Mouse (Mus musculus) gastrocnemius, postnatal 10 days (tissue): Measurements from ENCODE around the gene Dnajb3. TPM values are rescaled to one million over a fixed set of nuclear protein-coding genes. Genes with fewer than 3 reads are reported as not detected.

ENCODE experiments used
- total RNA-seq, 2 experiments: library from RNA; stranded (reverse); gene quantifications; 2 replicates each; pipeline ENCODE4 v1.2.3; 2021

Dnajb3 gene
- total RNA-seq, 2 experiments from 2014 or later = 0.75 to 1.1 TPM

Other genes with a start within 250 kb of the Dnajb3 start
- gene Usp40, start 197.2 kb downstream of the Dnajb3 start, total RNA-seq = 10 to 100 TPM; 13.0 to 20.0 TPM
- not detected for gene Ugt1a10, start 150.4 kb downstream of the Dnajb3 start, total RNA-seq
- not detected for gene Ugt1a9, start 135.0 kb downstream of the Dnajb3 start, total RNA-seq
- gene Ugt1a8, start 118.0 kb downstream of the Dnajb3 start, total RNA-seq = not detected
- gene Ugt1a7c, start 110.7 kb downstream of the Dnajb3 start, total RNA-seq = 1 to 10 TPM; 1.1 to 1.6 TPM
- gene Ugt1a6b, start 102.5 kb downstream of the Dnajb3 start, total RNA-seq = under 1 TPM; 0.81 to 0.87 TPM
- gene Ugt1a6a, start 71.0 kb downstream of the Dnajb3 start, total RNA-seq = 1 to 10 TPM in 1 of 2 experiments, under 1 TPM in 1; 0.90 to 1.4 TPM
- under 1 TPM in 1 of 2 experiments, not detected in 1; 0.18 TPM for gene Ugt1a5, start 39.8 kb downstream of the Dnajb3 start, total RNA-seq
- under 1 TPM in 1 of 2 experiments, not detected in 1; 0.18 TPM for gene Ugt1a2, start 5.2 kb downstream of the Dnajb3 start, total RNA-seq
- not detected for gene Ugt1a1, start 6.2 kb upstream of the Dnajb3 start, total RNA-seq
- under 1 TPM in 1 of 2 experiments, not detected in 1; 0.34 TPM for gene Mroh2a, start 21.2 kb upstream of the Dnajb3 start, total RNA-seq
- gene Hjurp, start 71.9 kb upstream of the Dnajb3 start, total RNA-seq = 10 to 100 TPM; 29.0 to 47.9 TPM
- gene Trpm8, start 71.9 kb upstream of the Dnajb3 start, total RNA-seq = not detected
- gene Spp2, start 201.2 kb upstream of the Dnajb3 start, total RNA-seq = under 1 TPM in 1 of 2 experiments, not detected in 1; 0.52 TPM